Mouse (Mus musculus) spleen, postnatal 4 days (tissue): ENCODE measurements around the gene Apopt1.

Experiments
- DNase-seq, 2 experiments: peaks; one replicate each; pipeline ENCODE4 v3.0.0; 2022; ENCODE audit warnings: low spot score in 2 of 2

Apopt1 gene

DNA sequence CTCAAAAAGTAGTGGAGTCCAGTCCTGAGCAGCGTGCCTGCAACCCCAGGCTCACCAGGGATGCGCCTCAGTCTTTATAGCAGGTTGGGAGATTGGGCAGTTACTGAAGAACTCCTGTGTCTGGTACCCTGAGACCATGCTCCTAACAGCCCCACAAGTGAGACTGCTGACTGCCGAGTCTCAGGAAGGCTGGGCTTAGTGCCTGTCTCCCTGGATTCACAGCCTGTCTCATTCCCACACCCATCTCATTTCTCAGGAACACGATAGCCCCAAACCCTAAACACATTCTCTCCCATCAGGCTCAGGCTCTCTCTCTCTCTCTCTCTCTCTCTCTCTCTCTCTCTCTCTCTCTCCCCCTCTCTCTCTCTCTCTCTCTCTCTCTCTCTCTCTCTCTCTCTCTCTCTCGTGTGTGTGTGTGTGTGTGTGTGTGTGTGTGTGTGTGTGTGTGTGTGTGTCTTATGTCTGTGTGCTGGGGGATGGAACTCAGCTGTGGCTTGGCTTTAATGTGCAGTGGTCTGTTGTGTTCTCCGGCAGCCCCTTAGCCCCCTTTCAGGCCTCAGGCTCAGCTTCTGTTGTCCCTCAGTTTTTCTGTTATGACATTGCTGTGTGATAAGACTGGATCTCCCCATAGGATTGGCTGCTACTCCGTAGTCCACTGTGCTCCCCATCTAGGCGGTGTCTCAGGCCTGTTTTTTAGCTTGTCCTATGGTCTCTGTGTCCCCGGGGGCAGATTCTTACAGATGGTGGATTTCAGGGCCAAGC is 56.9 kb downstream of the Apopt1 start:
- DNase-seq: no peak

DNA sequence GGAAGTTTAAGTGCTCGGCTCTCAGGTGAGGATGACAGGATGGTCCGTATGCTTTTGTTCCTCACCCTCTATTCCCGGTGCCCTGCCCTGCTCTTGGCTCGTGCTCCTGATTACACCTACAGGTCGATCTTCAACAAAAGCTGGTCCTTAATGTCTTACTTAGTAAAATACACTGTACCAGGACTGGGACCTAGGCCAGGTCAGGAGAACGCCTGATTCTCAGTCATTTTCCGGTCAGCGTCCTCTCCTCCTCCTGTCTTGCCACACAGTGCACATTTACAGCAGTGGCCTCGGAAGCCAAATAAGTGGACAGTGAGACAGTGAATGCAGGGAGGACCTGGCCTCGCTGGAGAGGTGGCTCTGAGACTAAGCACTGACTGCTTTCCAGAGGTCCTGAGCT is 57.6 kb downstream of the Apopt1 start:
- DNase-seq: no peak

DNA sequence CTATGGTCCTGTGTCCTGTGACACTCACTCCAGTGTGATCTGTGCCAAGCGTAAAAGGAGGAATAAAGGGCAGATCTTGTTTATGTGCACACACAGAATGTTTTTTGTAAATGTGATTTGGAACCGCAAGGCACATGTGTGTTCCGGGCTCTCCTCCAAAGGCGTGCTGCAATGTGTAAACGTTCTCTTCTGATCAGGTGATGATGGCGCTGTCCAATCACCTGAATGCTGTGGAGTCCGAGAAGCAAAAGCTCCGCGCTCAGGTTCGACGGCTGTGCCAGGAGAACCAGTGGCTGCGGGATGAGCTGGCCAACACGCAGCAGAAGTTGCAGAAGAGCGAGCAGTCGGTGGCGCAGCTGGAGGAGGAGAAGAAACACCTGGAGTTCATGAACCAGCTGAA is 61.1 kb downstream of the Apopt1 start:
- no peak for DNase-seq

DNA sequence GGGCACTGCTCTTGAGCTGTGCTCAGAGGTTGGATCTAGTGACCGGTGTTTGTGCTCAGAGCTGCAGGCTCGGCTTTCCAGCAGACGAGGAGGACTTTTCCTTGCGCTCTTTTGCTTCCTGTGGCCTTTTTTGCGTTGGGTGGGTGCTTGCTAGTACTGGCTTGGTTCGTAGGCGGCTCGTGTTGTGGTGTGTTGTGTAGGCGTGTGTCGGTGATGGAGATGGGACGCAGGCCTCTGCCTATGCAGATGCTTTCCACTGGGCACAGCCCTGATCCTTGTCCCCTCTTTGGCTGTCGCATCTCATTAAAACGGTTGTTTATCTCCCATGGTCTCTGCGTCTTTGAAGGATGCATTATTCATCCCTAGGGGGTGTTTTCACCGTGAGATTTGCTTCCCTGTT is 61.8 kb downstream of the Apopt1 start:
- DNase-seq: no peak

DNA sequence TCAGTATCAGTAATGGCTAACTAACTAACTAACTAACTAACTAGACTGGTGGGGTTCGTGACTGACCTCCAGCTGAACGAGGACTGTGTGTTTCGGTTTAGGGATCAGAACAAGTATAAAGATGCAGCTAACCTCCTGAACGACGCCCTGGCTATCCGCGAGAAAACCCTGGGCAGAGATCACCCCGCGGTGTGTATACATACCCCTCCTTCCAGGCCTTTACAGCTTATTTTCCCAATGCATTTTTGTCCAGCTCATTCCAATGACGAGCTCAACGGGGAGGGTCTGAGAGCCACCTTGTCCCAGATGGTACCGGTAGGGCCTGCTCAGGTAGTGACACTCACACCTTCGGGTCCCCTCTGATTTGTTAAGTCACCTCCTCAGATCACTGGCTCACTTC is 64.9 kb downstream of the Apopt1 start:
- DNase-seq: no peak

DNA sequence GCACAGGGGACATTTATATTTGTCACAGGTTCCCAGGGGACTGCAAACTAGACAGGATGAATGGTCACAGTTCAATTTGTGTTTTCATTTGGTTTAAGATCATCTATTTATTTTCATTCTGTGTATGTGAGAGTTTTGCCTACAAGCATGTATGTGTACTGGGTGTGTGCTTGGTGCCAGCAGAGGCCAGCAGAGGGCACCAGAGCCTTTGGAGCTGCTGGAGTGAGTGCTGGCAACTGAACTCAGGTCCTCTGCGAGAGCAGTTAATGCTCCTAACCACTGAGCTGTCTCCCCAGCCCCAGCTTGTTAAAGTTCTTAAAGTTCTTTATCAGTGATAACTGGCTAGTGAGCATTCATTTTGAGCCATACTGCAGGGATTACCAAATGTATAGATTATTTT is 66.5 kb downstream of the Apopt1 start:
- no peak for DNase-seq

DNA sequence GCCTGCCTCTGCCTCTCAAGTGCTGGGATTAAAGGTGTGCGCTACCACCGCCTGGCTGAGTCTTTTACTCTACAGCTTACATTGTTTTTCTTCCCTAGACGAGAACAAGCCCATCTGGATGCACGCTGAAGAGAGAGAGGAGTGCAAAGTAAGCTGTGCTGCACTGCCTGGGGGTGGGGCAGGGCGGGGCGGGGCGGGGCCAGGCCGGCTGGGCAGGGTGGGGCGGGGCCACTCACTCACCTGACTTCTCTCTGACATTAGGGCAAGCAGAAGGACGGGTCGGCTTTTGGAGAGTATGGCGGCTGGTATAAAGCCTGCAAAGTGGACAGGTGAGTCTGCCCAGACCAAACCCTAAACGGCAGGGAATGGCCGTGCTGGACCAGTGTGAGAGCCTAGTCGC is 72.1 kb downstream of the Apopt1 start:
- no peak for DNase-seq

DNA sequence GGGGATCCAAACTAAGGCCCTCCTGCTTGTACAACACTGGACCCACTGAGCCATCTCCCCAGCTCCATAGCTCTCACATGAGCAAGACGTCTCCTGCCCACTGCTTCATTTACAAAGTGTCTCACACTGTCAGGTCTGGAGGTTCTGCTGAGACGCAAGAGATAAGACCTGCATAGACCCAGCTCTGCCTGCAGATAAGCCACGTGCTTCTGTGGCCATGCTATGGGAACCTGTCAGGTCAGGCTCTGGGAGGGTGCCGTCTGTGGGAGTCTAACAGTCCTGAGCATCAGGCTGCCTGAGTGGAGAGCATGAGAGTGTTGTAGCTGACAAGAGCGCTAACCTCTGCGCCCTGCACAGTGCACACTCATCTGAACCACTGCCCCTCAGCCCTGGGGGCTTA is 74.0 kb downstream of the Apopt1 start:
- DNase-seq: no peak

DNA sequence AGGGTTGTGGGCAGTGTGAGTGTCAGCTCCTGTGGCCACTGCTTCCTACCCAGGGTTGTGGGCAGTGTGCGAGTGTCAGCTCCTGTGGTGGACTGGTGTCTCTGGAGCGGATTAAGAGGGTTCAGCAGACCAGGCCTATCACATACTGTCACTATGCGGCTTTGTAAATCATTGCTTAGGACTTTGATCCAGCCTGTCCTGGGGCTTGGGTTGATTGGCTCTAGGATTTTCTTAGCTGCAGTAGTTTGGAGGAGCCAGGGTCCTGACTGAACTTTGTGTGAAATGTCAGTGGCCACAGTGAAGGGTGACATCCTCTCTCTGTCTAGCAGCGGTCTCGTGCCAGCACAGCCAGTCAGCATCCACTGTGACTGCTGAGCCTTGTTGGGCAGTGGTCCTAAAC is 77.0 kb downstream of the Apopt1 start:
- no peak for DNase-seq

DNA sequence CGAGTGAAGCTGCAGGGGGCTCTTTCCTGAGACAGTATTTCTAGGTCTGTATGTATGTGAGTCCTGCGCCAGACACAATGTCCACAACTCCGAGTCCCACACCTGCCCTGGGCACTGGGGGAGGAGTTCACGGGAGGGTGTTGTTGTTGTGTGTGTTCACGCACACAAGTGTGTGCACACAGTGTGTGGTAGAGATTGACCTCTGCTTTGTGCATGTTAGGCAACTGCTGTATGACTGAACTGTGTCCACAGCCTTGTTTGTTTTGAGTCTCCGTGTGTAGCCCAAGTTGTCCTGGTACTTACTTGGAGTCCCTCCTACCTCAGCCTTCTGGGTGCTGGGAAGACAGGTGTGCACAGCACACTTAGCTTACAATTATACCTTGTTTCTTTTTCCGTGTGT is 77.6 kb downstream of the Apopt1 start:
- DNase-seq: no peak

DNA sequence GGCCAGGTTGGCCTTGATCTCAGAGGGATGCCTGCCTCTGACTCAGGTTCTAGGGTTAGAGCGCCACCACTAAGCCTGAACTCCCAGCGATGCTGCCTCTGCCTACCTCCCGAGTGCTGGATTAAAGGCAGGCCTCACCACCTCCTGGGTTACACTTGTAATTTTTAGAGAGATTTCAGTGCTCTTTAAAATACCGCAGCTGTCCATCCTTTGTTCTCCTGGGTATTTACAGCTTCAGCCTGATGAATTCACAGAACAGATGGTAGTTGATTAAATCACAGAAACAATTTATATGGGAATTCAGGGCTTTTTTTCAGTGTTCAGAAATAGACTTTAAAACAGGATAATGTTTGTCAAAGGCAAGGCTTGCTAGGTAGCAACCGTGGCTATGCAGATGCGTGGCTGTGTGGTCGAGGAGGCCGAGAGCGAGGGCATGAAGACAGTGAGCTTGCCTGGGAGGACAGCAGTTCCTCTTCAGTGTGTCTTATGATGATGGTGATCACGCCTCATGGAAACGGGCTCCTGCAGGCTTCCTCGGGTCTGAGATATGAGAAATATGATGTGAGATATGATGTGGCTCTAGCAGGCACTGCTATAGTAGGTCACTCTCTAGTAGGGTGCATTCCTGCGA is 78.5 kb downstream of the Apopt1 start:
- DNase-seq: no peak

DNA sequence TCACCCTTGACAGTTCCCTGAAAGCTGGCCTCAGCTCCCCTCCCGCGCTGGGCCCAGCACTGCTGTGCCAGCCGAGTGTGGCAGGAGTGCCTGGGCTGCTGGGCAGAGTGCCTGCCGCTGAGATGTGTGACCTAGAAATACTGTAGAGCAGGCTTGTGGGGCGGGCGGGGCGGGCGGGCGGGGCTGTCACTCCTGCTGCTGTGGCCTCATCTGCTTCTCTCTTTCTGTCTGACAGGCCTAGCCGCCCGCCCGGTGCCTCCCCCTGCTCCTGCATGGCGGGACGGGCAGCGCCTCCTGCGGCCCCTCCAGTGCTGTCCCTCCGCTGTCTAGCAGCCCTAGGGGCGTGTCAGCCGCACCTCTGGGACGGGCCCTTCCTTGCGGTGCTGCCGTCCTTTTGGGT is 81.0 kb downstream of the Apopt1 start:
- DNase-seq: no peak

DNA sequence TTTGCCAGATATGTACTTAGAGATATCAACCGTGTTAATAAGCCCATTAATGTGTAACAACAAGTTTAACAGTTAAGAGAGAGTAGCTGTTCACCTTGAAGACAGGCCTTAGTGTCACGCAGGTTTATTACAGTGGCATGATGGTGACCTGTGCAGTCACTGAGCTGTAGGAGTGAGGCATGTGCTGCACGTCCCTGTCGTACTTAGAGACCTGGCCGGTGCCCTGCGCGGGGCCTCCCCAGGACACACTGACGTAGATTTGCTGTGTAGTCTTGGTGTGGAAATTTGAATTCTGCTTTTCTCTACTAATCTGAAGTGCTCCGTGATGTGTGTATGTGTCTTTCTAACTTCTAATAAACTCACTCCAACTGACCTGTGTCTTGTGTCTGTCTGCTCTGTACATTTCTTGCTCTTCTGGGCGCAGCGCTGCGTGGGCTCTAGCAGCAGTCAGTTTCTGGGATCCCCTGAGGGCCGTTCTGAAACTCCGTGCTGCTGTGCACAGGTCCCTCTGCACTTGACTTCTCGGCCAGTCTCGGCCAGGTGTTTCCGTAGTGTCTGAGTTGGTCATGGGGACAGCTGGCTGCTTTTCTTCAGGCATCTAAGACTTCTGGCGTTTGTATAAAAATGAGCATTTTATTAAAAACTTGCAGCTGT is 81.6 kb downstream of the Apopt1 start:
- DNase-seq: no peak

DNA sequence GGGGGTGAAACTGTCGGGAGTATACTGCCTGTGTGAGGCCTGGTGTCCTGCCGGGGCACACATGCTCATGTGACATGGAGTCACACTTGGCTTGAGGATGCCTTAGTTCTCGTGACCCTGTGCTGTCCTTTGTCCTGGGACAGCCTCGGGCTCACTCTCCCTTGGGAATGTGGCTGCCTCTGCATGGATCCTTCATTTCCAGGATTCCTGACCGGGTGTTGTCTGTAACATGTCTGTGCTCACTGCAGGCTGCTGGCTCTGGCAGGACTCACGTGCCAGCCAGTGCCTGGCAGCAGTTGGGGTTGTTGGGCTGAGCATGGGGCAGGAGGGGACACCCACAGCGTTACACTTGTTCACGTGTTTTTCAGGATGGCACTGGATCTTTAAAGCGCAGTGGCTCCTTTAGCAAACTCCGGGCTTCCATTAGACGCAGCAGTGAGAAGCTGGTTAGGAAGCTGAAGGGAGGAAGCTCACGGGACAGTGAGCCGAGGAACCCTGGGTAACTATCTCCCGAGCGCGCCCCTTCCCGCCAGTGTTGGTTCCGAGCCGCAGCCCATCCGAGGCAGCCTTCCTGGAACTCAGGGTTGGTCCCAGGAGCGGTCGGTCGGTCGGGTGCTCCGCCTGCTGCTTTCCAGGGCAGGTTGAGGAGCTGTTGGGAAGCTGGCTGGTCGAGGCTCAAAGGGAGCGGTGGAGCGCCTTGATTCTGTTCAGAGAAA is 82.3 kb downstream of the Apopt1 start:
- DNase-seq: no peak

DNA sequence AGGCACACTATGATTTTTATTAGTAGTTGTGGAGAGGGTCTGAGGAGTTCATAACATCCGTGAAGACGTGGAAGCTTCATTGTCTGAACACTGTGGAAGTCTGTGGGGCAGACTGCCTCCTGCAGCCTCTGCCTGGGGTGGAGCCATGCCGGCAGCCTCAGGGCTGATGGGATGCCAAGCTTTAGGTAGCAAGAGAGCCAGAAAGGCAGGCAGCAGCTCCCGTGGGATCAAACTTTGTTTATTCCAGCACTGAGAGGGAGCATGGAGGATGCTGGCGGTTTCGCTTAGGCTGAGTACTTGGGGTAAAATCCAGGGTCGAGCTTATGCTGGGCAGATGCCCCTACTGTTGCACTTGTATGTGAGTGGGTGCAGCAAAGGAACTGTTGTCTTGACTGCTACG is 84.2 kb downstream of the Apopt1 start:
- no peak for DNase-seq

DNA sequence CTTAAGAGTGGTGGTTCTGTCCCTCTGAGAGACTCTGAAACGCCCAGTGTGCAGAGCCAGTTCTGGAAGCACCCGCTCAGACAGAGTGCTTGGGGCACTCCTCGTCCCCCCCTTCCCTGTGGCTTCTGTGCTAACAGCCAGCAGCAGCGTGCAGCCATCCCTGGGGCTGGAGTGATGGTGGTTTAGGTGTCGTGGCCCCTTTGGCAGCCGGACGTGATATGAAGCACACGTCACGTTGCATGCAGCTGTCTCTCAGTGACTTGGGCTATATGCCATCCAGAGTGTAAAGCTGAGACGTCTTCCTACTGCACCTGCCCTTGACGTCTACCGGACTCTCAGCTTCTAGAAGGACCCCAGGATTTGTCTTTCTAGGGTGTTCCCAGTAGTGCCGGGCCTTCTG is 85.4 kb downstream of the Apopt1 start:
- no peak for DNase-seq

DNA sequence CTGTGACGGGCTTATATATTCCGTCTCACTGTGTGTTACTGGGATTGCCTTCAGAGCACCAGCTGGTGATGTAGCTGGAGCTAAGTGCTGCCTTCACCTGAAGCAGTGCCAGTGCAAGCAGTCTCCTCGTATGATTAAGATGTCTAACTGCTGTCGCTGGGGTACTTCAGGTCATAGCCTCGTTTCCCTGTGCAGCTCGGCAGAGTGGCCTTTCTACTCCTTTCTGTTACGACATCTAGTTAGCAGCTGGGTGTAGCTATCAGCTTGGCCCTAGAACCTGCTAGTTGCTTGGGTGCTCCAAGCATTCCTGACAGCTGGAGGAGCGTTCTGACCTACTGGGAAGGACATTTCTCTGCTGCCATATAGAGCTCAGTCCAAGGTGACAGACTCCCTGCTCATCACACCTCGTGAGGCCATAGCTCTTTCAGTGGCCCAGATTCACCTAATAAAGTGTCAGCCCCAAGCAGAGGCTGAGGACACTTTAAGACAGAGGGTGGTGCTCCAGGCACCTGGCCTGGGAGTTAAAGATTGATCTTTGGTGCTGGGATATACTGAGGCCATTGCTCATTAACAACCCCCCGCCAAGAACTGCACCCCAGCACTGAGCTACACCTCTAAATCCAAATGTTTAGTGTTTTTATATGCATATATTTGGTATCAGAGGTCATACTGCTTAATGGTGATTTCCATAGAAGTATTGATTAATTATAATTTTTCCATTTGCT is 87.6 kb downstream of the Apopt1 start:
- DNase-seq: no peak

DNA sequence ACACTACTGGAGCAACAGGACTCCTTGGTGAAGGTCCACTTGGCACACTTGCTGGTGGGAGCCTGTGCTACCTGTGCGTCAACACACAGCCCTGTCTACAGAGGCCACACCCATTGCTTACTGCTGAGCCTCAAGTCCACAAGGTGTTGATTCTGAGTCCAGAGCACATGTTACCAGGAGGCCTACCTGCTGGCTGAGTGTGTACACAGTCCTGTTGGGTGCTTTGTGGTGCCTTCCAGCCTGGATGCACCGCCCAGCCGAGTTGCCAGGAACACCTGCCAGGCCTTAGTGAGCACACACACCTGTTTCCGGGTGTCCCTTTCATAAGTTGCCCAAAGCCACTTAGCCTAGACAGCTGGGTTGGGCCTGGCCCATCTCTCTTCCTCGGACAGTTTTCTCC is 90.5 kb downstream of the Apopt1 start:
- DNase-seq: no peak
